ENCODE assay signal across 17 mouse cellular contexts in genomic region chr9:76038327-76039103, GRCm38 (mm10). TPM values are rescaled to one million over a fixed set of nuclear protein-coding genes. Genes with fewer than 3 reads are reported as not detected.
DNase-seq lines count a peak whose midpoint lies in the region; ATAC-seq lines count a peak whose summit lies in the region.
"Had no signal": no experiment of that assay in that cellular context is flagged by ENCODE, and none has a peak within 500 bp of the region (broad histone marks: within the 10 kb centered on the region; RNA-seq: fewer than 3 reads in every experiment).

No protein-coding gene starts in this region.

- no peaks in the 10 kb centered on the region for H3K36me3 ChIP-seq in kidney, embryonic 14.5 days (ENCODE audit: control insufficient read depth, insufficient read depth, low read length)
- no peaks in the 10 kb centered on the region for H3K36me3 ChIP-seq in embryonic facial prominence, embryonic 13.5 days
- H3K36me3 ChIP-seq in limb, embryonic 13.5 days: no peaks in the 10 kb centered on the region

- no peak overlapping the region for H3K4me2 ChIP-seq in kidney, embryonic 14.5 days (replicated peaks; ENCODE audit: low read depth, low read length)
- no peak overlapping the region for H3K4me2 ChIP-seq in embryonic facial prominence, embryonic 13.5 days
- peak overlapping the region; percentile 36 for H3K4me2 ChIP-seq in limb, embryonic 13.5 days (replicated peaks)

- H3K4me1 ChIP-seq in kidney, embryonic 14.5 days (ENCODE audit: control insufficient read depth, insufficient read depth, low read length): 0 out of 2 replicates have a peak, but pooled peaks cover 2% of the 10 kb centered on the region
- H3K4me1 ChIP-seq in embryonic facial prominence, embryonic 13.5 days: peaks cover 33% of the 10 kb centered on the region
- peaks cover 48% of the 10 kb centered on the region for H3K4me1 ChIP-seq in limb, embryonic 13.5 days

- no peak overlapping the region for H3K9ac ChIP-seq in kidney, embryonic 14.5 days (ENCODE audit: low read depth, low read length)
- no peak overlapping the region for H3K9ac ChIP-seq in embryonic facial prominence, embryonic 13.5 days
- no peak overlapping the region for H3K9ac ChIP-seq in limb, embryonic 13.5 days

- WGBS in kidney, embryonic 14.5 days: 49% methylated on average over 9 of the region's 9 CpGs
- 45% methylated on average over 9 of the region's 9 CpGs for WGBS in embryonic facial prominence, embryonic 13.5 days
- WGBS in limb, embryonic 13.5 days: 19% methylated on average over 9 of the region's 9 CpGs

- ATAC-seq in kidney, embryonic 14.5 days (ENCODE audit: low FRiP score, low TSS enrichment): peak; percentile 32; the same call in 1 of the 2 replicates
- ATAC-seq in embryonic facial prominence, embryonic 13.5 days (ENCODE audit: insufficient number of reproducible peaks, insufficient read depth, low FRiP score, low TSS enrichment, low read depth): 0 out of 2 replicates have a peak, but pooled peaks have one; percentile 52
- peak; percentile 55 for ATAC-seq in limb, embryonic 13.5 days (ENCODE audit: low FRiP score, low read depth)
- no peak for ATAC-seq in megakaryocyte, adult 5-6 weeks (ENCODE audit: poor library complexity, severe bottlenecking)

- no peak overlapping the region for H3K4me3 ChIP-seq in kidney, embryonic 14.5 days (ENCODE audit: low read length)
- H3K4me3 ChIP-seq in embryonic facial prominence, embryonic 13.5 days: no peak overlapping the region
- H3K4me3 ChIP-seq in limb, embryonic 13.5 days: no peak overlapping the region

- H3K27ac ChIP-seq in kidney, embryonic 14.5 days (ENCODE audit: low read depth, low read length): no peak overlapping the region
- H3K27ac ChIP-seq in embryonic facial prominence, embryonic 13.5 days: no peak overlapping the region
- H3K27ac ChIP-seq in limb, embryonic 13.5 days: peak overlapping the region; percentile 55
- H3K27ac ChIP-seq: macrophage had no signal

- no peaks in the 10 kb centered on the region for H3K9me3 ChIP-seq in kidney, embryonic 14.5 days (ENCODE audit: control insufficient read depth, low read length)
- no peaks in the 10 kb centered on the region for H3K9me3 ChIP-seq in embryonic facial prominence, embryonic 13.5 days
- H3K9me3 ChIP-seq in limb, embryonic 13.5 days: no peaks in the 10 kb centered on the region

- peak; percentile 27 to 37 for DNase-seq in cerebellum, postnatal 14 days
- no peak for DNase-seq in cerebellum, adult 18-20 months
- DNase-seq in kidney, postnatal 25 days: no peak
- no peak for DNase-seq in retina, embryonic 14.5 days (ENCODE audit: low spot score)
- DNase-seq: cerebellum, adult 11-12 months; kidney, adult 18-20 months; kidney, postnatal 36 days; right cerebral cortex, postnatal 4 days; thymus, postnatal 4 days had no signal

- no peaks in the 10 kb centered on the region for H3K27me3 ChIP-seq in kidney, embryonic 14.5 days (ENCODE audit: control insufficient read depth, insufficient read depth, low read length)
- no peaks in the 10 kb centered on the region for H3K27me3 ChIP-seq in embryonic facial prominence, embryonic 13.5 days
- peaks cover 19% of the 10 kb centered on the region for H3K27me3 ChIP-seq in limb, embryonic 13.5 days
- H3K27me3 ChIP-seq: CH12.LX had no signal

RNA-seq across cellular contexts. Expression of gene Hmgcll1, which starts 23.9 kb away (rescaled TPM):
- 2.3 and 3.6 TPM in 2 replicates for polyA plus RNA-seq in kidney, embryonic 14.5 days (2014; fragmentation: Nextera tagmentation; extraction: Ambion mirVana)
- polyA plus RNA-seq in embryonic facial prominence, embryonic 13.5 days (2015; fragmentation: Nextera tagmentation; extraction: Ambion mirVana): 3.9 and 5.1 TPM in 2 replicates
- 3.7 and 4.3 TPM in 2 replicates for polyA plus RNA-seq in limb, embryonic 13.5 days (2015; fragmentation: Nextera tagmentation; extraction: Ambion mirVana)
- 0.54 TPM in 1 of 2 replicates, not detected in the other for total RNA-seq in megakaryocyte, adult 5-6 weeks (2015)
- 1.1 TPM in 1 of 2 replicates, not detected in the other for total RNA-seq in megakaryocyte, adult 5-6 weeks (2017)
- total RNA-seq: granulocyte monocyte progenitor cell, adult 5-6 weeks; hematopoietic stem cell, adult 5-6 weeks had no signal
- polyA plus RNA-seq: macrophage had no signal

Comparison
In these comparisons a context has a peak if more than half of its experiments do, and no peak if none do; other contexts are left out.
1. DNase-seq: peak in cerebellum, postnatal 14 days (2 of 2); none in cerebellum, adult 18-20 months (0 of 2), kidney, postnatal 25 days (0 of 2) and retina, embryonic 14.5 days (single experiment).